Mouse (Mus musculus): ENCODE data around the gene Slamf6.
"Not testable (repeated sequence)": the region's sequence is repeated elsewhere in the genome, so short reads cannot be mapped to it uniquely, and the experiment has no call there.

Slamf6 gene

GRCm38 (mm10) chr1:171974361-171974760, 57.0 kb downstream of the Slamf6 start:
- H3K36me3 ChIP-seq (ENCODE audit: control insufficient read depth, insufficient read depth, low read length, poor library complexity, severe bottlenecking); DNase-seq (ENCODE audit: low read depth, low spot score); H3K27me3 ChIP-seq (ENCODE audit: control insufficient read depth, insufficient read depth, low read length, poor library complexity, severe bottlenecking): not testable (repeated sequence)

- H3K36me3 ChIP-seq (ENCODE audit: control insufficient read depth, insufficient read depth, low read length, poor library complexity, severe bottlenecking), result no peaks in the 10 kb centered on the region
- DNase-seq (ENCODE audit: low read depth, low spot score), result no peak
- no peaks in the 10 kb centered on the region for H3K27me3 ChIP-seq (ENCODE audit: control insufficient read depth, insufficient read depth, low read length, poor library complexity, severe bottlenecking)
Measured at GRCm38 (mm10) chr1:171975377-171975776, 58.1 kb downstream of the Slamf6 start.

- no peaks in the 10 kb centered on the region for H3K36me3 ChIP-seq (ENCODE audit: control insufficient read depth, insufficient read depth, low read length, poor library complexity, severe bottlenecking)
- H3K27me3 ChIP-seq (ENCODE audit: control insufficient read depth, insufficient read depth, low read length, poor library complexity, severe bottlenecking), result no peaks in the 10 kb centered on the region
- DNase-seq (ENCODE audit: low read depth, low spot score), result peak; percentile 47
Measured at GRCm38 (mm10) chr1:171975831-171976230, 58.5 kb downstream of the Slamf6 start.

GRCm38 (mm10) chr1:171976826-171977539, 59.7 kb downstream of the Slamf6 start:
- H3K27me3 ChIP-seq (ENCODE audit: control insufficient read depth, insufficient read depth, low read length, poor library complexity, severe bottlenecking), result no peaks in the 10 kb centered on the region
- DNase-seq (ENCODE audit: low read depth, low spot score), result no peak

GRCm38 (mm10) chr1:171977891-171978290, 60.6 kb downstream of the Slamf6 start:
- H3K36me3 ChIP-seq (ENCODE audit: control insufficient read depth, insufficient read depth, low read length, poor library complexity, severe bottlenecking), result no peaks in the 10 kb centered on the region

More at GRCm38 (mm10) chr1:171976826-171977539, 59.7 kb downstream of the Slamf6 start:
- no peaks in the 10 kb centered on the region for H3K36me3 ChIP-seq (ENCODE audit: control insufficient read depth, insufficient read depth, low read length, poor library complexity, severe bottlenecking)

GRCm38 (mm10) chr1:171979969-171980730, 62.8 kb downstream of the Slamf6 start:
- DNase-seq (ENCODE audit: low read depth, low spot score), result no peak
- Histone ChIP-seq H3K27me3 (ENCODE audit: control insufficient read depth, insufficient read depth, low read length, poor library complexity, severe bottlenecking) (no peaks in the 10 kb centered on the region), H3K36me3 (ENCODE audit: control insufficient read depth, insufficient read depth, low read length, poor library complexity, severe bottlenecking) (no peaks in the 10 kb centered on the region)

More at GRCm38 (mm10) chr1:171977891-171978290, 60.6 kb downstream of the Slamf6 start:
- H3K27me3 ChIP-seq (ENCODE audit: control insufficient read depth, insufficient read depth, low read length, poor library complexity, severe bottlenecking), result no peaks in the 10 kb centered on the region
- no peak for DNase-seq (ENCODE audit: low read depth, low spot score)

GRCm38 (mm10) chr1:171982170-171982569, 64.9 kb downstream of the Slamf6 start:
- DNase-seq (ENCODE audit: low read depth, low spot score), result peak; percentile 74
- Histone ChIP-seq H3K27me3 (ENCODE audit: control insufficient read depth, insufficient read depth, low read length, poor library complexity, severe bottlenecking) (no peaks in the 10 kb centered on the region), H3K36me3 (ENCODE audit: control insufficient read depth, insufficient read depth, low read length, poor library complexity, severe bottlenecking) (no peaks in the 10 kb centered on the region)

- Histone ChIP-seq H3K36me3 (ENCODE audit: control insufficient read depth, insufficient read depth, low read length, poor library complexity, severe bottlenecking) (no peaks in the 10 kb centered on the region), H3K27me3 (ENCODE audit: control insufficient read depth, insufficient read depth, low read length, poor library complexity, severe bottlenecking) (no peaks in the 10 kb centered on the region)
- no peak for DNase-seq (ENCODE audit: low read depth, low spot score)
Measured at GRCm38 (mm10) chr1:171982740-171983139, 65.4 kb downstream of the Slamf6 start.

GRCm38 (mm10) chr1:171983372-171984001, 66.2 kb downstream of the Slamf6 start:
- Histone ChIP-seq H3K27me3 (ENCODE audit: control insufficient read depth, insufficient read depth, low read length, poor library complexity, severe bottlenecking) (no peaks in the 10 kb centered on the region), H3K36me3 (ENCODE audit: control insufficient read depth, insufficient read depth, low read length, poor library complexity, severe bottlenecking) (no peaks in the 10 kb centered on the region)
- DNase-seq (ENCODE audit: low read depth, low spot score), result no peak

- Histone ChIP-seq H3K27me3 (ENCODE audit: control insufficient read depth, insufficient read depth, low read length, poor library complexity, severe bottlenecking) (no peaks in the 10 kb centered on the region), H3K36me3 (ENCODE audit: control insufficient read depth, insufficient read depth, low read length, poor library complexity, severe bottlenecking) (no peaks in the 10 kb centered on the region)
- no peak for DNase-seq (ENCODE audit: low read depth, low spot score)
Measured at GRCm38 (mm10) chr1:171984121-171984520, 66.8 kb downstream of the Slamf6 start.

- H3K27me3 ChIP-seq (ENCODE audit: control insufficient read depth, insufficient read depth, low read length, poor library complexity, severe bottlenecking), result no peaks in the 10 kb centered on the region
- DNase-seq (ENCODE audit: low read depth, low spot score), result no peak
- H3K36me3 ChIP-seq (ENCODE audit: control insufficient read depth, insufficient read depth, low read length, poor library complexity, severe bottlenecking), result no peaks in the 10 kb centered on the region
Measured at GRCm38 (mm10) chr1:171991883-171992282, 74.6 kb downstream of the Slamf6 start.

GRCm38 (mm10) chr1:171992901-171993530, 75.7 kb downstream of the Slamf6 start:
- no peaks in the 10 kb centered on the region for H3K36me3 ChIP-seq (ENCODE audit: control insufficient read depth, insufficient read depth, low read length, poor library complexity, severe bottlenecking)
- no peaks in the 10 kb centered on the region for H3K27me3 ChIP-seq (ENCODE audit: control insufficient read depth, insufficient read depth, low read length, poor library complexity, severe bottlenecking)
- DNase-seq (ENCODE audit: low read depth, low spot score), result no peak

- no peaks in the 10 kb centered on the region for H3K36me3 ChIP-seq (ENCODE audit: control insufficient read depth, insufficient read depth, low read length, poor library complexity, severe bottlenecking)
- no peak for DNase-seq (ENCODE audit: low read depth, low spot score)
- no peaks in the 10 kb centered on the region for H3K27me3 ChIP-seq (ENCODE audit: control insufficient read depth, insufficient read depth, low read length, poor library complexity, severe bottlenecking)
Measured at GRCm38 (mm10) chr1:171994501-171994900, 77.2 kb downstream of the Slamf6 start.

GRCm38 (mm10) chr1:171994918-171995715, 77.8 kb downstream of the Slamf6 start:
- no peaks in the 10 kb centered on the region for H3K36me3 ChIP-seq (ENCODE audit: control insufficient read depth, insufficient read depth, low read length, poor library complexity, severe bottlenecking)
- DNase-seq (ENCODE audit: low read depth, low spot score), result peak; percentile 69
- no peaks in the 10 kb centered on the region for H3K27me3 ChIP-seq (ENCODE audit: control insufficient read depth, insufficient read depth, low read length, poor library complexity, severe bottlenecking)
